Mouse (Mus musculus) erythroblast, embryonic 14.5 days (primary cell): ENCODE data around the gene Ndufb2.

Experiments
- GATA1 ChIP-seq: IDR thresholded peaks from 2 replicates; pipeline ENCODE4 v1.6.1; 2012; ENCODE audit warnings: low read length, inconsistent platforms, mixed read lengths
- TAL1 ChIP-seq: IDR thresholded peaks from 3 replicates; pipeline ENCODE4 v1.6.1; 2012; ENCODE audit warnings: low read length, inconsistent platforms, mixed read lengths

- TF ChIP-seq GATA1 (no peak), TAL1 (no peak)
Measured at GRCm38 (mm10) chr6:39562166-39563015, 30.0 kb upstream of the Ndufb2 start.
